Mouse (Mus musculus) MEL-GATA-1-ER (cell line): ENCODE measurements around the gene Pcp4.

ENCODE experiments used
- DNase-seq: peaks from one replicate; pipeline ENCODE4 v3.0.0-alpha.2; 2012; ENCODE audit warnings: low read depth; ENCODE audit errors: extremely low read depth

Gene Pcp4

DNA sequence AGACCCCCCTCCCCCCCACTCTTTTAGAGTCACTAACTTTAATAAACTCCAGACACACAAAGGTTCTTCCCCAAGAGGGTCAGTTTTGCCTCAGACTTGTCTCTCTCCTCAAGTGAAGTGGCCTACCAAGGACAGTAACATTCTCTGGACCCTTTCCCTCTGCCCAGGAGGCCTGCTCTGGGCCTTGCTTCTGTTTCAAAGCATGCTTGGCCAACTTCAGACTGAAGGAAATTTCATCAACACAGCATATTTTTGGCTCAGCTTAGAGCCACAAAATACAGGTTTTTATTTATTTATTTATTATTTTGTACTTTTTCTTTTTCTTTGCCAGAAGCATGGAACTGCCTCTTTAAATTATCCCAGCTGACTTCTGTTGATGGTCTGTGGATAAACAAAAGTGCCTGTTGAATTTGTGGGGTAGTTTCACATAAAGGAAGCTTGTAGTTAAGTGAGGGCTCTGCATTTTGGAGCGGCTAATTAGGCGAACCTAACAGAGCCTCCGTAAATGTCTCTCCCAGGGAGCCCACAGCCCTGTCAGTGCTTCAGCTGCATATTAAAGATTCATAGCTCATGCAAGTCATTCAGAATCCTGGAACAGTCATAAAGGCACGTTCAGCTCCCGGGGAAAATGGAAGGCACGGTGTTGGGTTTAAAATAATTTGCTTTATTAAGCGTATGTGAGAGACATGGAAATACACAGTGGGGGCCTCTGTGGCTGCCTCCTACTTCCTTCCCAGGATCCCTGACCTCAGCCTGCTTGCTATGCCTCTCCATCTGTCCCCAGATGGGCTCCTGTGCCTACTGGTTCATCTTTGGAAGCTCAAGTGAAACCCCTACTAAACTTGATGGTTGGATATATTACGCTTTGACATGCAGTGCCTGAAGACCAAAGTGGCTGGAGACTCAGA is 96.2 kb downstream of the Pcp4 start:
- DNase-seq, result no peak

DNA sequence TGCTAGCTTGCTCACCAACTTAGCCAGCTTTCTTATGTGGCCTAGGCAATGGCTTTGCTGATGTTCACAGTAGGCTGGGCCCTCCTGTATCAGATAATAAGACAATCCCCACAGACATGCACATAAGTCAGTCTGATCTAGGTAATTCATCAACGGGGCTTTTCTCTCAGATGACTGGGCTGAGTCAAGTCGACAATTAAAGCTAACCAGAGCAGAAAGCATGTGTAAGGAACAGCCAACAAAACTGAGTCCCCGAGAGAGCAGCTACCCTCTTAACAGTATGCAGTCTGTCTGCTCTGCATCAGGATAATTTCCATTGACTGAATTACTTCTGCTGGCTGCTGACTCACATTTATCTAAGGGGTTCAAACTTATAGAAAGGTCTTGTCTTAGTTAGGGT is 100.0 kb downstream of the Pcp4 start:
- no peak for DNase-seq
